ENCODE assay signal across 27 mouse cellular contexts in genomic region chr9:114798845-114799244, GRCm38 (mm10). TPM values are rescaled to one million over a fixed set of nuclear protein-coding genes. Genes with fewer than 3 reads are reported as not detected.
DNase-seq lines count a peak whose midpoint lies in the region; ATAC-seq and TF ChIP-seq lines count a peak whose summit lies in the region.
"Had no signal": no experiment of that assay in that cellular context is flagged by ENCODE, and none has a peak within 500 bp of the region (broad histone marks: within the 10 kb centered on the region; RNA-seq: fewer than 3 reads in every experiment).

No protein-coding gene starts in this region.

- peaks cover 92% of the 10 kb centered on the region for H3K4me1 ChIP-seq in hindbrain, embryonic 10.5 days (replicated peaks)
- H3K4me1 ChIP-seq in hindbrain, postnatal 0 days (ENCODE audit: insufficient read depth, low read length): no peaks in the 10 kb centered on the region
- H3K4me1 ChIP-seq in embryonic facial prominence, embryonic 10.5 days: peaks cover 66% of the 10 kb centered on the region

- 27% methylated on average over 6 of the region's 6 CpGs for WGBS in hindbrain, embryonic 10.5 days
- WGBS in hindbrain, postnatal 0 days: 36% methylated on average over 6 of the region's 6 CpGs
- WGBS in embryonic facial prominence, embryonic 10.5 days: 28% methylated on average over 6 of the region's 6 CpGs

- no peaks in the 10 kb centered on the region for H3K9me3 ChIP-seq in hindbrain, embryonic 10.5 days
- no peaks in the 10 kb centered on the region for H3K9me3 ChIP-seq in hindbrain, postnatal 0 days (ENCODE audit: low read length)
- no peaks in the 10 kb centered on the region for H3K9me3 ChIP-seq in embryonic facial prominence, embryonic 10.5 days
- H3K9me3 ChIP-seq: heart, embryonic 12.5 days had no signal

- H3K4me3 ChIP-seq in hindbrain, embryonic 10.5 days: no peak overlapping the region
- no peak overlapping the region for H3K4me3 ChIP-seq in hindbrain, postnatal 0 days (ENCODE audit: low read length)
- no peak overlapping the region for H3K4me3 ChIP-seq in embryonic facial prominence, embryonic 10.5 days
- H3K4me3 ChIP-seq: erythroblast, embryonic 14.5 days; heart, embryonic 12.5 days; megakaryocyte, embryonic 14.5 days; myocyte had no signal

- TF ChIP-seq CTCF in hindbrain, postnatal 0 days (IDR thresholded peaks at IDR 0.05; ENCODE audit: low read depth): no peak

- H3K27ac ChIP-seq in hindbrain, embryonic 10.5 days: peak overlapping the region; percentile 85
- H3K27ac ChIP-seq in hindbrain, postnatal 0 days: no peak overlapping the region
- peak overlapping the region; percentile 42; the same call in 1 of the 2 replicates for H3K27ac ChIP-seq in embryonic facial prominence, embryonic 10.5 days (replicated peaks)
- H3K27ac ChIP-seq: hindbrain, embryonic 14.5 days; stomach, postnatal 0 days had no signal

- no peak overlapping the region for H3K9ac ChIP-seq in hindbrain, postnatal 0 days (replicated peaks; ENCODE audit: low read length)
- H3K9ac ChIP-seq: heart, embryonic 12.5 days; hindbrain, embryonic 14.5 days; liver, postnatal 0 days had no signal

- no peak for ATAC-seq in hindbrain, postnatal 0 days
- ATAC-seq: CD4-positive, CD25-positive, alpha-beta regulatory T cell, adult 4 months; forebrain, embryonic 14.5 days; liver, postnatal 0 days had no signal

- H3K4me2 ChIP-seq in hindbrain, postnatal 0 days (ENCODE audit: low read depth, low read length): no peak overlapping the region
- H3K4me2 ChIP-seq: heart, embryonic 12.5 days; hindbrain, embryonic 14.5 days; liver, embryonic 11.5 days had no signal

- DNase-seq in hindbrain, embryonic 10.5 days (ENCODE audit: low spot score): peak; percentile 56
- DNase-seq in hindbrain, postnatal 0 days (ENCODE audit: low spot score): no peak
- peak; percentile 82 for DNase-seq in embryo, embryonic 10 days (ENCODE audit: low spot score)
- peak; percentile 65 for DNase-seq in embryonic facial prominence, embryonic 10.5 days (ENCODE audit: low spot score)
- peak; percentile 48 for DNase-seq in retina, embryonic 14.5 days (ENCODE audit: low spot score)
- DNase-seq in frontal cortex, postnatal 25 days (ENCODE audit: low spot score in 2 of 2): no peak
- no peak for DNase-seq in adrenal gland, postnatal 36 days
- DNase-seq: adrenal gland, postnatal 14 days; cerebellum, postnatal 10 days; gastrocnemius, postnatal 10 days; heart, postnatal 10 days; kidney, adult 8-10 months; kidney, postnatal 14 days; liver, postnatal 0 days; midbrain, embryonic 14.5 days; right cerebral cortex, postnatal 14 days; thymus, adult 2 months; thymus, postnatal 4 days had no signal

- H3K36me3 ChIP-seq in hindbrain, embryonic 10.5 days: no peaks in the 10 kb centered on the region
- H3K36me3 ChIP-seq in hindbrain, postnatal 0 days (ENCODE audit: insufficient read depth, low read length): no peaks in the 10 kb centered on the region
- H3K36me3 ChIP-seq in embryonic facial prominence, embryonic 10.5 days (replicated peaks): no peaks in the 10 kb centered on the region
- H3K36me3 ChIP-seq: heart, embryonic 12.5 days had no signal

- H3K27me3 ChIP-seq in hindbrain, embryonic 10.5 days (ENCODE audit: insufficient read depth, poor library complexity, severe bottlenecking): 0 out of 2 replicates have a peak, but pooled peaks cover 3% of the 10 kb centered on the region
- H3K27me3 ChIP-seq in hindbrain, postnatal 0 days (ENCODE audit: insufficient read depth, low read length): no peaks in the 10 kb centered on the region
- H3K27me3 ChIP-seq in embryonic facial prominence, embryonic 10.5 days (replicated peaks; ENCODE audit: low read depth, poor library complexity, severe bottlenecking): peaks cover 4% of the 10 kb centered on the region; the same call in 1 of the 2 replicates
- H3K27me3 ChIP-seq: heart, embryonic 12.5 days had no signal

RNA-seq across cellular contexts. Expression of gene Cmtm7, which starts 17.2 kb away (rescaled TPM):
- polyA plus RNA-seq in hindbrain, embryonic 10.5 days (2016; fragmentation: Nextera tagmentation; extraction: Ambion mirVana): 96.0 and 108 TPM in 2 replicates
- 14.3 and 21.1 TPM in 2 replicates for total RNA-seq in hindbrain, postnatal 0 days (2014; rRNA removed)
- 10.2 and 11.8 TPM in 2 replicates for polyA plus RNA-seq in hindbrain, postnatal 0 days (2015; fragmentation: Nextera tagmentation; extraction: Ambion mirVana)
- polyA plus RNA-seq in embryonic facial prominence, embryonic 10.5 days (2016; fragmentation: Nextera tagmentation; extraction: Ambion mirVana): 88.0 and 93.2 TPM in 2 replicates
- 10 to 100 TPM; 29.2 to 39.2 TPM for total RNA-seq in adrenal gland, postnatal 36 days (2021)

RNA-seq across cellular contexts. Expression of gene Cmtm8, which starts 45.1 kb away (rescaled TPM):
- polyA plus RNA-seq in hindbrain, embryonic 10.5 days (2016; fragmentation: Nextera tagmentation; extraction: Ambion mirVana): 31.7 and 35.3 TPM in 2 replicates
- total RNA-seq in hindbrain, postnatal 0 days (2014; rRNA removed): 5.9 and 7.1 TPM in 2 replicates
- 6.6 and 7.3 TPM in 2 replicates for polyA plus RNA-seq in hindbrain, postnatal 0 days (2015; fragmentation: Nextera tagmentation; extraction: Ambion mirVana)
- 21.3 and 26.4 TPM in 2 replicates for polyA plus RNA-seq in embryonic facial prominence, embryonic 10.5 days (2016; fragmentation: Nextera tagmentation; extraction: Ambion mirVana)
- total RNA-seq in adrenal gland, postnatal 36 days (2021): 1 to 10 TPM; 5.7 to 6.9 TPM
- polyA plus RNA-seq: CD4-positive, CD25-positive, alpha-beta regulatory T cell, adult 4 months; myocyte had no signal

Comparison
In these comparisons a context has a peak if more than half of its experiments do, and no peak if none do; other contexts are left out.
1. DNase-seq: peak in hindbrain, embryonic 10.5 days (single experiment), embryo, embryonic 10 days (single experiment), embryonic facial prominence, embryonic 10.5 days (single experiment) and retina, embryonic 14.5 days (single experiment); none in hindbrain, postnatal 0 days (single experiment), frontal cortex, postnatal 25 days (0 of 2) and adrenal gland, postnatal 36 days (0 of 2).